Mouse (Mus musculus): ENCODE results near the gene Parp9.

Gene Parp9

GRCm38 (mm10) chr16:36008396-36008795 is 70.1 kb downstream of the Parp9 start:
- no peak for DNase-seq

- no peak for DNase-seq
These were observed 78.1 kb downstream of the Parp9 start for GRCm38 (mm10) chr16:36016335-36016734.
